Mouse (Mus musculus): ENCODE measurements around the gene Dqx1. TPM values are rescaled to one million over a fixed set of nuclear protein-coding genes. Genes with fewer than 3 reads are reported as not detected.

The Dqx1 gene
- polyA plus RNA-seq, 1 experiment from 2014 or later, result 0.33 TPM

GRCm38 (mm10) chr6:83029777-83030176 lies 27.9 kb upstream of the Dqx1 start:
- 20% methylated on average over 10 of the region's 10 CpGs for WGBS
- no peak overlapping the region for H3K27ac ChIP-seq (ENCODE audit: low read depth, low read length)
- no peak overlapping the region for H3K9ac ChIP-seq (ENCODE audit: low read length)
- peaks cover 10% of the 10 kb centered on the region; the same call in 1 of the 2 replicates for H3K4me1 ChIP-seq (ENCODE audit: control insufficient read depth, insufficient read depth, low read length)
- no peak overlapping the region for H3K4me2 ChIP-seq (ENCODE audit: low read length)
- ATAC-seq (no peak), DNase-seq (ENCODE audit: low spot score) (no peak)
- H3K4me3 ChIP-seq (ENCODE audit: low read depth, low read length), result no peak overlapping the region
- H3K27me3 ChIP-seq (replicated peaks; ENCODE audit: control insufficient read depth, insufficient read depth, low read length), result peaks cover 11% of the 10 kb centered on the region
- H3K36me3 ChIP-seq (ENCODE audit: control insufficient read depth, insufficient read depth, low read length), result no peaks in the 10 kb centered on the region
- no peaks in the 10 kb centered on the region for H3K9me3 ChIP-seq (replicated peaks; ENCODE audit: control insufficient read depth, low read length)

DNA sequence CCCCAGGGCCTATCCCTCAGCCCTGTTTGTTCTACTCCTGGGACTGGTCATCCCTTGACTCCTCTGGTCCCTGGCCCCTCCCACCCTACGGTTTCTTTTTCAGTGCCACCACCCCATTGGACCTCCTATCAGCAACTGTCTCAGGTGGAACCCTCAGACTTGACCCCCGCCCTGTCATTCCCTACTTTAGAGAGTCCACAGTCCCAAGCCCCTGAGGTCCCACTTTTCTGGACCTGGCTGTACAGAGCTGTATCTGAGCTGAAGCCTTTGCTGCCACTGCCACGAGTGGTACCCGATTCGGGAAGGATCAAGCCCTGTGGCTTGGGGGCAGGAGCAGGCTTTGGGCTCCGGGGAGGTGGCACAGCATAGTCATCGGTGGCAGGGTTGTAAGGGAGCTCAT lies 26.5 kb upstream of the Dqx1 start:
- no peaks in the 10 kb centered on the region for H3K36me3 ChIP-seq (ENCODE audit: control insufficient read depth, insufficient read depth, low read length)
- no peak for ATAC-seq
- H3K4me3 ChIP-seq (ENCODE audit: low read depth, low read length), result no peak overlapping the region
- no peak overlapping the region for H3K27ac ChIP-seq (ENCODE audit: low read depth, low read length)
- no peak for DNase-seq (ENCODE audit: low spot score)
- no peak overlapping the region for H3K9ac ChIP-seq (ENCODE audit: low read length)
- no peaks in the 10 kb centered on the region for H3K9me3 ChIP-seq (replicated peaks; ENCODE audit: control insufficient read depth, low read length)
- WGBS, result 59% methylated on average over 7 of the region's 7 CpGs
- peaks cover 10% of the 10 kb centered on the region; the same call in 1 of the 2 replicates for H3K4me1 ChIP-seq (ENCODE audit: control insufficient read depth, insufficient read depth, low read length)
- H3K4me2 ChIP-seq (ENCODE audit: low read length), result no peak overlapping the region
- H3K27me3 ChIP-seq (replicated peaks; ENCODE audit: control insufficient read depth, insufficient read depth, low read length), result peaks cover 11% of the 10 kb centered on the region

GRCm38 (mm10) chr6:83031921-83032590 lies 25.6 kb upstream of the Dqx1 start:
- Histone ChIP-seq H3K9ac (ENCODE audit: low read length) (peak overlapping the region; percentile 61), H3K27ac (ENCODE audit: low read depth, low read length) (no peak overlapping the region), H3K4me1 (ENCODE audit: control insufficient read depth, insufficient read depth, low read length) (peaks cover 10% of the 10 kb centered on the region; the same call in 1 of the 2 replicates), H3K36me3 (ENCODE audit: control insufficient read depth, insufficient read depth, low read length) (no peaks in the 10 kb centered on the region), H3K4me3 (ENCODE audit: low read depth, low read length) (peak overlapping the region; percentile 49), H3K27me3 (replicated peaks; ENCODE audit: control insufficient read depth, insufficient read depth, low read length) (peaks cover 11% of the 10 kb centered on the region), H3K9me3 (replicated peaks; ENCODE audit: control insufficient read depth, low read length) (no peaks in the 10 kb centered on the region), H3K4me2 (ENCODE audit: low read length) (peak overlapping the region; percentile 85)
- WGBS, result 24% methylated on average over 18 of the region's 18 CpGs
- no peak for ATAC-seq
- no peak for DNase-seq (ENCODE audit: low spot score)

DNA sequence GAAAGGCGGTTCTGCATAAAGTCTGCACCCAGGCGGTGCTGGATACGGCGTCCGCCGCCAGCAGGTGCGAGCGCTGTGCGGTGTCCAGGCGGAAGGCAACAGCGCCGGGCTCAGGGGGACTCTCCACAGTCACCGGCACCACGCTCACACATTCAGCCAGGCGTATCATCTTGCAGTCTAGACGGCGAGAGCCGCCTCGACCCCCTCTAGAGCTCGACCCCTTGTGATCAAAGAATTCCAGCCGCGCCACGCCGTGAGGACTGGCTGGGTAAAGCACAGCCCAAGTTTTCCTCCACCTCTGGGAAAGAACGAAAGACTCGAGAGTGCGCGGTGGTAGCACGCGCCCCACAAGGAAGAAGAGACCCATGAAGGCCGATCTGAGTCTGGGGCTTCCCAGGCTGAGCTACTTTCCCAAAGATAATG lies 24.9 kb upstream of the Dqx1 start:
- DNase-seq (ENCODE audit: low spot score), result peak; percentile 42
- WGBS, result under 1% methylated on average over 31 of the region's 31 CpGs
- H3K4me1 ChIP-seq (ENCODE audit: control insufficient read depth, insufficient read depth, low read length), result peaks cover 10% of the 10 kb centered on the region; the same call in 1 of the 2 replicates
- no peaks in the 10 kb centered on the region for H3K36me3 ChIP-seq (ENCODE audit: control insufficient read depth, insufficient read depth, low read length)
- H3K27ac ChIP-seq (ENCODE audit: low read depth, low read length), result 0 out of 2 replicates have a peak overlapping the region, but pooled peaks have one; percentile 11
- peak overlapping the region; percentile 49 for H3K4me3 ChIP-seq (ENCODE audit: low read depth, low read length)
- peak overlapping the region; percentile 61 for H3K9ac ChIP-seq (ENCODE audit: low read length)
- peaks cover 11% of the 10 kb centered on the region for H3K27me3 ChIP-seq (replicated peaks; ENCODE audit: control insufficient read depth, insufficient read depth, low read length)
- ATAC-seq, result peak; percentile 46
- no peaks in the 10 kb centered on the region for H3K9me3 ChIP-seq (replicated peaks; ENCODE audit: control insufficient read depth, low read length)
- H3K4me2 ChIP-seq (ENCODE audit: low read length), result peak overlapping the region; percentile 85

- peak within 1 kb of the TSS; percentile 49 for H3K4me3 ChIP-seq (ENCODE audit: low read depth, low read length)
- ATAC-seq (peak; percentile 80), DNase-seq (ENCODE audit: low spot score) (peak; percentile 70)
- H3K4me1 ChIP-seq (ENCODE audit: control insufficient read depth, insufficient read depth, low read length), result peaks cover 10% of the 10 kb centered on the region; the same call in 1 of the 2 replicates
- peaks cover 11% of the 10 kb centered on the region for H3K27me3 ChIP-seq (replicated peaks; ENCODE audit: control insufficient read depth, insufficient read depth, low read length)
- peak within 1 kb of the TSS; percentile 61 for H3K9ac ChIP-seq (ENCODE audit: low read length)
- H3K36me3 ChIP-seq (ENCODE audit: control insufficient read depth, insufficient read depth, low read length), result no peaks in the 10 kb centered on the region
- peak within 1 kb of the TSS; percentile 11; the same call in 1 of the 2 replicates for H3K27ac ChIP-seq (ENCODE audit: low read depth, low read length)
- no peaks in the 10 kb centered on the region for H3K9me3 ChIP-seq (replicated peaks; ENCODE audit: control insufficient read depth, low read length)
- peak within 1 kb of the TSS; percentile 85 for H3K4me2 ChIP-seq (ENCODE audit: low read length)
- WGBS, result under 1% methylated on average over 49 of the region's 51 CpGs
Measured at GRCm38 (mm10) chr6:83033249-83034185, 24.1 kb upstream of the Dqx1 start, which contains the start of the genes Dok1 and Loxl3. Dok1 (minus strand) TSS chr6:83033471. Loxl3 (plus strand) TSS chr6:83034173.

DNA sequence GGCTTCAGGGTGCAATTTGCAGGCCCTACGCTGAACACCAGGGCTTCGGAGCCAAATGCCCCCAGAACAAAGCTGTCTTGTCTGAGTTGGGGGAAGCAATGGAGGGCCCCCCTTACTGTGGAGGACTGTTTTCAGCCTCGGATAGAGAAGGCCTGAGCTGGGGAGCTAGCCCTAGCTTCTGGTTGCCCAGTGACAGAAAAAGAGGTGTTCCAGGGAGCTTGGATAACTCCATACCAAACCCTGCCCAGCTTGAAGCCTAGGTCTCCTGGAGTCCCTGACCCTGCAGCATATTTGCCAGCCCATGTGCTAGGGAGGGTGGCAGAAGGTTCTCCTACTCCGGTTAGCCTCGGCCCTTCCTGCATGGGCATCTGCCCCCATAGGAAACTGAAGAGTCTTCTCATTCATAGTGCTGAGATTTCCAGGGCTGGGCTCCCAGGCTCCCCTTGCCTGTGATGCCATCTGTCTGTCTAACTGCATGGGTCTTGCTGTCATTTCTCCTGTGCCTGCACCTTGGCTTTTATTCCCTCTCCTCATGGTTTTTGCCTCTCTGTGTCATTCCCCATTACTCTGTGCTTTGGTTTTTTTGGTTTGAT lies 23.1 kb upstream of the Dqx1 start:
- Histone ChIP-seq H3K9ac (ENCODE audit: low read length) (no peak overlapping the region), H3K9me3 (replicated peaks; ENCODE audit: control insufficient read depth, low read length) (no peaks in the 10 kb centered on the region), H3K4me2 (ENCODE audit: low read length) (peak overlapping the region; percentile 85), H3K27me3 (replicated peaks; ENCODE audit: control insufficient read depth, insufficient read depth, low read length) (peaks cover 11% of the 10 kb centered on the region), H3K27ac (ENCODE audit: low read depth, low read length) (no peak overlapping the region; the same call in 1 of the 2 replicates), H3K4me1 (ENCODE audit: control insufficient read depth, insufficient read depth, low read length) (peaks cover 10% of the 10 kb centered on the region; the same call in 1 of the 2 replicates), H3K36me3 (ENCODE audit: control insufficient read depth, insufficient read depth, low read length) (no peaks in the 10 kb centered on the region), H3K4me3 (ENCODE audit: low read depth, low read length) (peak overlapping the region; percentile 49)
- DNase-seq (ENCODE audit: low spot score) (no peak), ATAC-seq (no peak)
- 26% methylated on average over 5 of the region's 5 CpGs for WGBS

DNA sequence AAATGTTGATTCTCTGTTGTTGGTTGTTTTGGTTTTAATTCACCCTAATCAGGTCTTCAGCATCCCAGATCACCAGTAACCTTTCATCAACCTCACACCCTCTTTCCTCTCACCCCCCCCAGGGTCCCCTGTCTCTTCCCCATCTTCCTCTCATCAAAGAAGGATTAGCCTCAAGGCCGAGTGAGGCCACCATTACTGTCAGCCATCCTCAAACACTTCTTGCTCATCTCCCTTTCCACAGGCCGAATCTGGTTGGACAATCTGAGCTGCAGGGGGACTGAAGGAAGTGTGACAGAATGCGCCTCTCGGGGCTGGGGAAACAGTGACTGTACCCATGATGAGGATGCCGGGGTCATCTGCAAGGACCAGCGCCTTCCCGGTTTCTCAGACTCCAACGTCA lies 20.5 kb upstream of the Dqx1 start:
- Histone ChIP-seq H3K27ac (ENCODE audit: low read depth, low read length) (no peak overlapping the region), H3K9ac (ENCODE audit: low read length) (no peak overlapping the region), H3K9me3 (replicated peaks; ENCODE audit: control insufficient read depth, low read length) (no peaks in the 10 kb centered on the region), H3K27me3 (replicated peaks; ENCODE audit: control insufficient read depth, insufficient read depth, low read length) (peaks cover 6% of the 10 kb centered on the region; the same call in 1 of the 2 replicates), H3K4me2 (ENCODE audit: low read length) (no peak overlapping the region), H3K4me3 (ENCODE audit: low read depth, low read length) (no peak overlapping the region), H3K36me3 (ENCODE audit: control insufficient read depth, insufficient read depth, low read length) (no peaks in the 10 kb centered on the region), H3K4me1 (ENCODE audit: control insufficient read depth, insufficient read depth, low read length) (peaks cover 10% of the 10 kb centered on the region; the same call in 1 of the 2 replicates)
- ATAC-seq, result no peak
- 83% methylated on average over 8 of the region's 8 CpGs for WGBS
- no peak for DNase-seq (ENCODE audit: low spot score)

GRCm38 (mm10) chr6:83038496-83039012 lies 19.1 kb upstream of the Dqx1 start:
- Histone ChIP-seq H3K9ac (ENCODE audit: low read length) (peak overlapping the region; percentile 48; the same call in 1 of the 2 replicates), H3K9me3 (replicated peaks; ENCODE audit: control insufficient read depth, low read length) (no peaks in the 10 kb centered on the region), H3K36me3 (ENCODE audit: control insufficient read depth, insufficient read depth, low read length) (no peaks in the 10 kb centered on the region), H3K4me3 (ENCODE audit: low read depth, low read length) (peak overlapping the region; percentile 24), H3K27ac (ENCODE audit: low read depth, low read length) (no peak overlapping the region), H3K27me3 (replicated peaks; ENCODE audit: control insufficient read depth, insufficient read depth, low read length) (no peaks in the 10 kb centered on the region), H3K4me2 (ENCODE audit: low read length) (peak overlapping the region; percentile 58), H3K4me1 (ENCODE audit: control insufficient read depth, insufficient read depth, low read length) (peaks cover 6% of the 10 kb centered on the region; the same call in 1 of the 2 replicates)
- DNase-seq (ENCODE audit: low spot score) (peak; percentile 83), ATAC-seq (peak; percentile 67)
- WGBS, result 10% methylated on average over 24 of the region's 24 CpGs

All from forebrain, embryonic 14.5 days (tissue).